Mouse (Mus musculus) MEL (cell line): ENCODE data around the gene Brip1. TPM values are rescaled to one million over a fixed set of nuclear protein-coding genes. Genes with fewer than 3 reads are reported as not detected.
A peak's percentile ranks its signal among the peaks of the same experiment; 100 is the strongest.

ENCODE experiments used
- DNase-seq: peaks from one replicate; pipeline ENCODE4 v3.0.0; 2011; ENCODE audit warnings: low read depth, low spot score
- H3K27ac ChIP-seq: 2 replicates; pipeline ENCODE4 v1.5.1; 2012; ENCODE audit warnings: low read depth, mild to moderate bottlenecking, control low read depth, low read length, moderate library complexity; ENCODE audit not compliant: control insufficient read depth
- H3K27me3 ChIP-seq, 2 experiments: fragments of 150-350 bp in 1 of 2; sonication (generic) in 1 of 2; 2 replicates each; pipeline ENCODE4 v1.6.1; 2012; ENCODE audit warnings: low read length in 2 of 2, mild to moderate bottlenecking in 2 of 2, improper control_type of control experiment in 1 of 2, moderate library complexity in 1 of 2; ENCODE audit not compliant: insufficient read depth in 2 of 2, control insufficient read depth in 1 of 2
- H3K36me3 ChIP-seq, 2 experiments: 2 replicates each; pipeline ENCODE4 v1.6.1; 2012 to 2014; ENCODE audit warnings: low read length in 2 of 2, improper control_type of control experiment in 1 of 2, inconsistent platforms in 1 of 2, mild to moderate bottlenecking in 1 of 2; ENCODE audit not compliant: insufficient read depth in 2 of 2, control insufficient read depth in 1 of 2
- H3K4me1 ChIP-seq, 2 experiments: fragments of 150-350 bp in 1 of 2; sonication (generic) in 1 of 2; 2 replicates each; pipeline ENCODE4 v1.6.1; 2012; ENCODE audit warnings: low read length in 2 of 2, improper control_type of control experiment in 1 of 2, mild to moderate bottlenecking in 1 of 2; ENCODE audit not compliant: insufficient read depth in 2 of 2, control insufficient read depth in 1 of 2
- H3K4me3 ChIP-seq, 2 experiments: fragments of 150-350 bp in 1 of 2; sonication (generic) in 1 of 2; 2 replicates each; pipeline ENCODE4 v1.5.1; 2012; ENCODE audit warnings: low read depth in 2 of 2, low read length in 2 of 2, mild to moderate bottlenecking in 2 of 2, moderate library complexity in 2 of 2, control low read depth in 1 of 2, improper control_type of control experiment in 1 of 2; ENCODE audit not compliant: control insufficient read depth in 1 of 2, insufficient read depth in 1 of 2
- H3K79me2 ChIP-seq: 2 replicates; pipeline ENCODE4 v1.6.1; 2012; ENCODE audit warnings: mild to moderate bottlenecking, low read length, moderate library complexity; ENCODE audit not compliant: control insufficient read depth, poor library complexity, insufficient read depth
- H3K9ac ChIP-seq: 2 replicates; pipeline ENCODE4 v1.6.1; 2012; ENCODE audit warnings: low read depth, mild to moderate bottlenecking, control low read depth, low read length, moderate library complexity; ENCODE audit not compliant: control insufficient read depth, poor library complexity, severe bottlenecking
- H3K9me3 ChIP-seq: fragments of 150-350 bp; sonication (generic); replicated peaks from 2 replicates; pipeline ENCODE4 v1.6.1; 2012; ENCODE audit warnings: mild to moderate bottlenecking, low read length, improper control_type of control experiment, moderate library complexity; ENCODE audit not compliant: insufficient read depth
- CHD2 ChIP-seq: IDR thresholded peaks from 2 replicates; pipeline ENCODE4 v1.6.1; 2011; ENCODE audit warnings: low read length, improper control_type of control experiment
- CTCF ChIP-seq, 3 experiments: IDR thresholded peaks in 2 of 3; conservative IDR thresholded peaks in 1 of 3; 2 replicates each; pipeline ENCODE4 v1.5.1; 2011 to 2012; ENCODE audit warnings: low read length in 3 of 3, low read depth in 2 of 3, mild to moderate bottlenecking in 2 of 3, improper control_type of control experiment in 1 of 3, inconsistent platforms in 1 of 3, mixed read lengths in 1 of 3, moderate library complexity in 1 of 3; ENCODE audit not compliant: control insufficient read depth in 1 of 3, insufficient read depth in 1 of 3, poor library complexity in 1 of 3, severe bottlenecking in 1 of 3
- EP300 ChIP-seq, 2 experiments: IDR thresholded peaks; 2 replicates each; pipeline ENCODE4 v1.6.1; 2011; ENCODE audit warnings: improper control_type of control experiment in 2 of 2, low read length in 2 of 2, low read depth in 1 of 2, mild to moderate bottlenecking in 1 of 2
- ETS1 ChIP-seq: IDR thresholded peaks from 2 replicates; pipeline ENCODE4 v1.6.1; 2012; ENCODE audit warnings: low read depth, mild to moderate bottlenecking, inconsistent platforms, low read length, improper control_type of control experiment, moderate library complexity
- GABPA ChIP-seq: IDR thresholded peaks from 2 replicates; pipeline ENCODE4 v1.6.1; 2012; ENCODE audit warnings: low read depth, mild to moderate bottlenecking, inconsistent platforms, low read length, improper control_type of control experiment, moderate library complexity
- KAT2A ChIP-seq: conservative IDR thresholded peaks from 2 replicates; pipeline ENCODE4 v1.6.1; 2012; ENCODE audit warnings: low read depth, low read length, improper control_type of control experiment, inconsistent platforms
- MAFK ChIP-seq: IDR thresholded peaks from 2 replicates; pipeline ENCODE4 v1.6.1; 2011; ENCODE audit warnings: low read depth, mild to moderate bottlenecking, low read length, improper control_type of control experiment, borderline replicate concordance
- MAX ChIP-seq: IDR thresholded peaks from 2 replicates; pipeline ENCODE4 v1.6.1; 2011; ENCODE audit warnings: low read length, improper control_type of control experiment
- MAZ ChIP-seq: IDR thresholded peaks from 2 replicates; pipeline ENCODE4 v1.6.1; 2012; ENCODE audit warnings: low read depth, mild to moderate bottlenecking, inconsistent platforms, low read length, improper control_type of control experiment
- MEF2A ChIP-seq: IDR thresholded peaks from 2 replicates; pipeline ENCODE4 v1.6.1; 2014; ENCODE audit warnings: low read depth, mild to moderate bottlenecking, inconsistent platforms, low read length, improper control_type of control experiment; ENCODE audit not compliant: poor library complexity, insufficient replicate concordance, severe bottlenecking; ENCODE audit errors: extremely low read depth
- MXI1 ChIP-seq: IDR thresholded peaks from 2 replicates; pipeline ENCODE4 v1.6.1; 2011; ENCODE audit warnings: mild to moderate bottlenecking, low read depth, low read length, improper control_type of control experiment
- NRF1 ChIP-seq: IDR thresholded peaks from 2 replicates; pipeline ENCODE4 v1.6.1; 2014; ENCODE audit warnings: low read depth, mild to moderate bottlenecking, inconsistent platforms, low read length, improper control_type of control experiment, moderate library complexity; ENCODE audit not compliant: poor library complexity, insufficient read depth, severe bottlenecking
- RCOR1 ChIP-seq: IDR thresholded peaks from 2 replicates; pipeline ENCODE4 v1.6.1; 2012; ENCODE audit warnings: low read depth, mild to moderate bottlenecking, inconsistent platforms, low read length, improper control_type of control experiment
- SMC3 ChIP-seq: IDR thresholded peaks from 2 replicates; pipeline ENCODE4 v1.6.1; 2011; ENCODE audit warnings: low read depth, low read length, improper control_type of control experiment
- TAL1 ChIP-seq: IDR thresholded peaks from 2 replicates; pipeline ENCODE4 v1.6.1; 2012; ENCODE audit warnings: mild to moderate bottlenecking, inconsistent platforms, low read length, moderate library complexity, mixed read lengths
- ZNF384 ChIP-seq: IDR thresholded peaks from 2 replicates; pipeline ENCODE4 v1.6.1; 2012; ENCODE audit warnings: low read depth, mild to moderate bottlenecking, inconsistent platforms, low read length, improper control_type of control experiment
- polyA plus RNA-seq, 2 experiments: library from polyadenylated mRNA; stranded (reverse) in 1 of 2; unstranded in 1 of 2; fragments of >175 nt in 1 of 2; fragments of >200 nt in 1 of 2; gene quantifications; 2 replicates each; pipeline versions ENCODE4 v1.2.1 to v1.2.4; 2012; ENCODE audit warnings: low replicate concordance in 2 of 2, low read depth in 1 of 2; ENCODE audit not compliant: insufficient read length in 2 of 2, insufficient read depth in 1 of 2, missing spikeins in 1 of 2
- total RNA-seq: library from RNA; depleted of rRNA; stranded (reverse); fragments of 300-350 nt; gene quantifications from 2 replicates; pipeline ENCODE4 v1.2.3, GENCODE M21; 2012

Brip1 gene
- total and polyA plus RNA-seq, 3 experiments: 13.4 to 20.9 (median 14.9) TPM

GRCm38 (mm10) chr11:86020033-86020432, 181.0 kb downstream of the Brip1 start:
- TF ChIP-seq KAT2A: no peak
- no peaks in the 10 kb centered on the region for H3K36me3 ChIP-seq
- no peaks in the 10 kb centered on the region for H3K79me2 ChIP-seq
- no peak overlapping the region for H3K9ac ChIP-seq
- DNase-seq: no peak
- no peaks in the 10 kb centered on the region for H3K4me1 ChIP-seq
- no peak overlapping the region for H3K4me3 ChIP-seq
- no peak overlapping the region for H3K27ac ChIP-seq
- no peaks in the 10 kb centered on the region for H3K9me3 ChIP-seq
- no peaks in the 10 kb centered on the region for H3K27me3 ChIP-seq

- Histone ChIP-seq H3K9ac (no peak overlapping the region), H3K36me3 (no peaks in the 10 kb centered on the region), H3K9me3 (no peaks in the 10 kb centered on the region), H3K4me1 (no peaks in the 10 kb centered on the region), H3K27me3 (no peaks in the 10 kb centered on the region), H3K79me2 (no peaks in the 10 kb centered on the region), H3K27ac (no peak overlapping the region), H3K4me3 (no peak overlapping the region)
- no peak for DNase-seq
- TF ChIP-seq GABPA (no peak), EP300 (IDR thresholded peaks at IDR 0.05; ENCODE audit: low read depth in 1 of 2, low read length in 2 of 2) (no peak), MAFK (no peak), SMC3 (no peak), MAZ (no peak)
Measured at GRCm38 (mm10) chr11:86016242-86016641, 184.8 kb downstream of the Brip1 start.

GRCm38 (mm10) chr11:86013087-86013486, 187.9 kb downstream of the Brip1 start:
- H3K79me2 ChIP-seq: no peaks in the 10 kb centered on the region
- H3K9me3 ChIP-seq: no peaks in the 10 kb centered on the region
- H3K4me1 ChIP-seq: no peaks in the 10 kb centered on the region
- peaks cover 0 to 1% of the 10 kb centered on the region in 2 experiments; a peak in 1 of 4 replicates for H3K27me3 ChIP-seq
- H3K4me3 ChIP-seq: no peak overlapping the region
- DNase-seq: no peak
- no peaks in the 10 kb centered on the region for H3K36me3 ChIP-seq
- H3K27ac ChIP-seq: no peak overlapping the region
- no peak overlapping the region for H3K9ac ChIP-seq
- no peak for TF ChIP-seq MAX
- TF ChIP-seq ZNF384: no peak
- TF ChIP-seq MAFK: peak; percentile 80; the same call in 1 of the 2 replicates

- Histone ChIP-seq H3K4me3 (no peak overlapping the region), H3K79me2 (no peaks in the 10 kb centered on the region), H3K36me3 (no peaks in the 10 kb centered on the region), H3K27me3 (peaks cover 7 to 10% of the 10 kb centered on the region in 2 experiments), H3K27ac (no peak overlapping the region), H3K9ac (no peak overlapping the region), H3K4me1 (no peaks in the 10 kb centered on the region), H3K9me3 (no peaks in the 10 kb centered on the region)
- no peak for TF ChIP-seq MAX
- no peak for TF ChIP-seq MXI1
- TF ChIP-seq NRF1: no peak
- TF ChIP-seq TAL1: no peak
- TF ChIP-seq RCOR1: no peak
- TF ChIP-seq CHD2: no peak
- TF ChIP-seq CTCF (IDR thresholded peaks at IDR 0.05 in 2 of 3, conservative IDR thresholded peaks at IDR 0.05 in 1 of 3; ENCODE audit: control insufficient read depth in 1 of 3, insufficient read depth in 1 of 3, low read depth in 2 of 3, low read length in 3 of 3, poor library complexity in 1 of 3, severe bottlenecking in 1 of 3): no peak
- no peak for TF ChIP-seq MEF2A
- no peak for TF ChIP-seq ETS1
- no peak for DNase-seq
Measured at GRCm38 (mm10) chr11:86010458-86010857, 190.5 kb downstream of the Brip1 start.
